Mouse (Mus musculus) thymus, postnatal 0 days (tissue): Measurements from ENCODE around the gene Dnajc17. TPM values are rescaled to one million over a fixed set of nuclear protein-coding genes. Genes with fewer than 3 reads are reported as not detected.

Experiments
- DNase-seq: peaks from one replicate; pipeline ENCODE4 v3.0.0-alpha.2; 2015; ENCODE audit warnings: low spot score
- polyA plus RNA-seq: library from polyadenylated mRNA; unstranded; fragments of >200 nt; fragmentation: Nextera tagmentation; extraction: Ambion mirVana; gene quantifications from 2 replicates; pipeline ENCODE4 v1.2.1, GENCODE M21; 2015

Gene Dnajc17
- 20.1 and 25.8 TPM in 2 replicates for polyA plus RNA-seq

DNA sequence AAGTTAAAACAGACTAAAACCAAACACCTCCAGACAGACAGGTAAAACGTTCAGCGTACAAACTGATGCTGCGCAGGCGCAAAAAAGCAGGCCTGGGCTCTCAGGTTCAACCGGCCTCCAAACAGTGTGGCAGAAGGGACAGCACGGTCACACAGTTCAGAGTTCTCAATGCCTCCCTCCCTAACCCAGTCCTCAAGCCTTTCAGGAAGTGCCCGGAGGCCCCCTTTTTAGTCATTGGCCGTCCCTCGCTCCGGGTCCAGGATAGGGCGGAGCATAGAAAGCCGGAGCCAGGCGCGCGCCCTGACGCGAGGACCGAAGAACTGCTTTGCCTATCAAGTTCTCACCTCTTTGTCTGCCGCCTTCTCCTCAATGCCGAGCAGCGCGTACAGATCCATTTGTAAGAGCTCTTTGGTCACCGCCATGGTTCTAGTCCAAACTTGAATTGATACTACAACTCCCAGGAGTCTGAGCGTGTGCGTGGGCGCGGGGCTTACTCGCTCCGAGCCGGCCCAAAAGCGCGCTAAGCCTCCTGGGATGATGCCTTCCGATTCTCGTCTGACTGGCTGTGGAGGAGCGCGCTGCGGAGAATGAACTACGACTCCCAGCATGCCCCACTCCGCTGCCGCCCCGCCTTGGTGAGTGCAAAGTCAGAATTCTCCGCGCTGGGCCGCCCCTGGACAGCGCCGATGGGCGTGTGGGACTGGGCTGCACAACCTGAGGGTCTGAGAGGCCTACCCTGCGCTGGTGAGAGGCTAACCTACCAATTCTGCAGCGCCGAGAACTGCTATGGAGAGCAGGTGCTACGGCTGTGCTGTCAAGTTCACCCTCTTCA is at the start of gene Dnajc17, which contains the start of gene Zfyve19:
Gene Dnajc17 (minus strand): TSS at position 452 of the 832 bp plus-strand sequence.
Gene Zfyve19 (plus strand): TSS at position 274 of the 832 bp plus-strand sequence.
- DNase-seq = peak; percentile 95

DNA sequence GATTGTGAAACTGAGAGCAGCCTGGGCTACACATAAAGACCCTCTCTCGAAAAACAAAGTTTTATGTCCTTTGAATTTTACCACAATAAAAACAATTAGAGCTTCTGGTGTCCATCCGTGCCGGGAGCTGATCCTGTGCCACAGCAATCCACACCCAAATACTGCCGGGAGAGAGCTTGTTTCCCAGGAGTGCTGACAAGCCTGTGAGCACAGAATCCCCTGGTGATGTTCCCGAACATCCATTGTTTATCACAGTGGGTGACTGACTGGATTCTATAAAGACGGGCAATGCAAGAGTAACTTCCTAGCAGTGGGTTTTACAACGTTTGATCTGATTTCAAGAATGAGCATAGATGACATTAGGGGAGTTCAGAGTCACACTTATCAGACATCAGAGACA is 46.4 kb upstream of the Dnajc17 start:
- no peak for DNase-seq

DNA sequence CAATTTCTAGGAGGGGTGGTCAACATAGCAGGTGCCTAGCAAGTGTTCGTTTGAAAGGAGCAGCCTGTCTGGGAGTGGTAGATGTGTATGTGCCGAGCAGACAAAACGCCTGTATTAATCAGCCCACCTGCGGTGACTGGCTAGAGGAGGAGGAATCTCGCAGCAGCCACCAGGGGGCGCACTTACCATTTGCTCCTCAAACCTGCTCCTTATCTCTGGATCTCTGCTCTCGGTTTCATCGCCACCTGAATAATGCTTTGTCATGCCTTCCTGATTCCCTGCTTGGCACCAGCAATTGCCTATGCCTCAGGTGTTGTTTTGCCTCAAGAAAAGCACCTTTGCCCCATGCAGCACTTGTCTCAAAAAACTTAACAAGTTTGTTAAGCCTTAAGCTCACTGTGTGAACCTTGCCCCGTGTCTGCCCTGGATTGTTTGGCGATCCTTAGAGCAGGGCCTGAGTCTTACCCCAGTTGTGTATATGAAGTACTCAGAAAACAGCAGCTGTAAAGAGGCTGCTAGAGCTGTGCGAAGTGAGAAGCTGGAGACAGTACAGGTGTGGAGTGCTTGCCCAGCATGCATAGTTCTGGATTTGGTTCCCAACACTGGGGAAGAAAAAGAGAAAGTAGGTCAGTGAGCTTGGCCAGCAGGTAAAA is 42.4 kb upstream of the Dnajc17 start:
- peak; percentile 89 for DNase-seq

DNA sequence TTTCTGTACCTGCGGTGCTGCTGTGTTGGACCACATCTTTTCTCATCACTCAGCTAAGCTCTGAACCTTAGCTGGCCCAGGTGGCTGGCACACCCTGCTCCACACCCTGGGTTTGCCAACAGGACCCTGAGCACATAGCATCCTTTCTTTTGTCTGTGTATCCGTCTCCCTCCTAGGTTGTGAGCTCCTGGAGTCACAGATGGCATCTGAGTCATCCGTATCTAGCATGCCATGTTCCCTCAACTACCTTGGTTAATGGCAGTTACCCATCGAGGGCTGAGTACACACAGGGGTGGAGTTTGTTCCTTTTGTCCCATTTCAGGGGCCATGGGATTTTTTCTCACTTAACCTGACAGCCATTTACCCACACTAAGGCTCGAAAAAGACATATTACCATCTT is 41.8 kb upstream of the Dnajc17 start:
- no peak for DNase-seq

DNA sequence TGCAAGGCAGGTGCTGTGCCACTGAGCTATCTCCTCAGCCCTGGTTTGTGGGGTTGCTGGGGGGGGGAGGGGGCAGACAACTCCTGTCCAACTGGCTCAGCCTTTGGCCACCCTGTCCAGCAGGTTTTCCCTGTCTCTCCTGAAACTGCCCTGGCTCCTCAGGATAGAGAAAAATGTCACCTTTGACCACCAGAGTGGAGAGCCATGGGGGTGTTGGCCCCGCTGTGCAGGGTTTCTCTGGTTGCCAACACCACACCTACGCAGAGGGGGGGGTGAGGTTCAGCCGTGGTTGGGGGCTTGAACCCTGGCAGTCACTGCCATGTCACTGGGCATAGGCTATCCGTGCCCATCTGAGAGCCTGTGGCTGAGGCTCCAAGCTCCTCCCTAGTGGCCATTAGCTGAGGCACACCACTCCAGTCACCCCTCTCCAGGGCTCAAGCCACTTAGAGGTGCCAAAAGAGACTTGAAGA is 41.0 kb upstream of the Dnajc17 start:
- no peak for DNase-seq

DNA sequence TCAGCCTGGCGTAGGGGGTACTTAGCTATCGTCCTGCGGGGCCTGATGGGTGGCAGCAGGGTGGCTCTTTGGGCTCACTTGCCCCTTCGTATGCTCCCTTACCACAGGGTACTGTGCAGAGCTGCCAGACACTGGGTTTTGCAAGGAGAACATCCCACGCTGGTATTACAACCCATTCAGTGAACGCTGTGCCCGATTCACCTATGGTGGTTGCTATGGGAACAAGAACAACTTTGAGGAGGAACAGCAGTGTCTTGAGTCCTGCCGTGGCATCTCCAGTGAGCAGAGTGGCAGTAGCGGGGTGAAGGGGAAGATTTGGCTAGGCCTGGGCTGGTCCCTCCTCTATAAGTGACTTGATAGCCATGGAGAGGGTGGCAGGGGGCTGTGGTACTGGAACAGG is 39.3 kb upstream of the Dnajc17 start:
- DNase-seq = no peak

DNA sequence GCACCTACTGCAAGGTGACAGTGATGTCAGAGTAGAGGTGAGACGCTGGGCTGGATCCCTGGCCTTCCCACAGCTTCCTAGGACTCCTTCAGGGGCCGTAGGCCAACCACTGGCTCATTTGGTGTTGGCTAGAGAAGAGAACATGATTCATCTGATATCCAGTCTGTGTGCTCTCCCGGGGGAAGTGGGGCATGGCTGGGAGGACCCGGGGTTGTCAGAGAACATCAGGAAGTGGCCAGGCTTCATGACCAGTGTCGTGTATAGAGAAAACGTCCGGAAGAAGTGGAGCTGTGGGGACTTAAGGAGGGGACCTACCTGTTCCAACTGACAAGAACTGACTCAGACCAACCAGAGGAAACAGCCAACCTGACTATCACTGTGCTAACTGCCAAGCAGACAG is 36.7 kb upstream of the Dnajc17 start:
- DNase-seq = no peak

DNA sequence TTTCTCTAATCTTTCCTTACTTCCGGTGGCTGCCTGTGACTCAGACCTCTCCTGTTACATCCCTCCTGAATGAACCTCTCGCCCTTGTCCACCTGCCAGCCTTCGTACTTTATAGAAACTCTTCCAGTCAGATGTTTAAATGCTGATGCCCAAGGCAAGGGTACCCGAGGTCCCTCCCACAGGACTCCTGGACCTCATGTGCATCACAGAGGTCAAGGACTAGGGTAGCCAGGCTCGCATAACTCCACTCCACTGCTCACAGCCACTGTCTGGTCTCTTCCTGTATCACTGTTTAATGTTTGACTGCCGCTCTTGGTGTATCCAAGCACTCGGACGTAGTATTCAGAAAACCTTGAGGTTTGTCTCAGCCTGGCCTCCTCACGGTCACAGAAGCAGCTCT is 34.0 kb upstream of the Dnajc17 start:
- no peak for DNase-seq

DNA sequence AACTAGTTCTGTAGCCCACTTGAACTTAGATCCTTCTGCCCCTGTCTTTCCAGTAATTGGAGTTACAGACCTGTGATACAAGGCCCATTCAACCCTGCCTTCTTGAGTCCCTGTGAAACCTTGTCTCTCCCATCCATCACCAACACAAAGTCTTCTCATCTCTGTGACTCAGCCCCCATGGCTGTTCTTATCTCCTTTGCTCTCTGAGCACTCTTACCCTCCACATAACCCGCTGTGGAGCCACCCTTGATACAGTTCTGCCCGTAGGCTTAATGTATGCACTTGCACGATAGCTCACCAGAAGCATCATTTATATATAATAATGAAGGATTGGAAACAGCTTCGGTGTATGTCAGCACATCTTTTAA is 32.2 kb upstream of the Dnajc17 start:
- DNase-seq = no peak

DNA sequence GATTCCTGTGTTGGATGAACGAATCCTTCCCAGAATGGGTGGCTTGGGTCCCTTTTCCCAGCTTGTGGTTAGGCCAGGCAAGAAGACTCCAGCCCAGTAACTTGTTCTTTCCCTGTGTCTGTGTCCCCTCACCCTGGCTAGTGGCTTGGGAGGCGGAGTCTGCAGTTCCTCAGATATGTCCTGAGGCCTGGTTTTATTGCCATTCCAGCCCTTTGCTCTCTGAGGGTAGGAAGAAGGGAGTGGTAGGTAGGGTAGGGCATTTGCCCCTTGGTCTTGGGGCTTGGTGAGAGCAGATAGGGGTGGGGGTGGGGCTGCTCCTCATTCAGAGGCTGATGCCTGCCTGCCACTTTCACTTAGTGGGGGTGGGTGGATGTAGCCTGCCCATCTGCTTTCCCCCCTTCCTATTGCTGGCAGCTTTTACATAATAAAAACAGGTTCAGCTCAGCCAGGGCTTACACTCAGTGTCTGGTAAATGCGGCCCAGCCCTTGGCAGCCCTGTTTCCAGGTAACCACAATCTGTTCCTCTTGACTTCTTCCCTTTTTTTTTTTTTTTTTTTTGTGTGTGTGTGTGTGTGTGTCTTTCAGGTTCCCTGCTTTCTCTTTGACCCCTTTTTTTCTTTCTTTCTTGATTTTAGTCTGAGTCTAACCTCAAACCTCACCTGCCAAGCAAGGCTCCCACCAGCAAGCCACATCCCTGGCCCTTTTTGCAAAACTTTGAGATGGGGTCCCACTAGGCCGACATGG is 31.7 kb upstream of the Dnajc17 start:
- DNase-seq = no peak

DNA sequence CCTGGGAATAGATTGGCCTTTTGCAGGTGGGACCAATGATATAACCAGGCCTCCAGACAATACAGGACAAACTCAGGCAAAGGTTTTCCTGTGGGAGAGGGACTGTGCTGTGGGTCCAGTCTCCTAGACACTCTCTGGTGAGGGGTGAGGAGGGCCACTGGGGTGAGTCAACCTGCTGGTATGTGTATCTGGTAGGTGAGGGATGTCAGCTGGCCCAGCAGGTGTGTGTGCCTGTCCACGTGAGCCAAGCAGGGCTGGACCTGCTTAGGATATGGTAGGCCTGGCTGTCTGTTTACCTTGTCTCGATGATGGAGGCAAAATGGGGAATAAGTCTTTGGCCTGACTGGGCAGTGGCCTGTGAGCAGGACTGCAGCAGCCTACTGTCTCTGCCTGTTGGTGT is 30.1 kb upstream of the Dnajc17 start:
- DNase-seq = no peak

DNA sequence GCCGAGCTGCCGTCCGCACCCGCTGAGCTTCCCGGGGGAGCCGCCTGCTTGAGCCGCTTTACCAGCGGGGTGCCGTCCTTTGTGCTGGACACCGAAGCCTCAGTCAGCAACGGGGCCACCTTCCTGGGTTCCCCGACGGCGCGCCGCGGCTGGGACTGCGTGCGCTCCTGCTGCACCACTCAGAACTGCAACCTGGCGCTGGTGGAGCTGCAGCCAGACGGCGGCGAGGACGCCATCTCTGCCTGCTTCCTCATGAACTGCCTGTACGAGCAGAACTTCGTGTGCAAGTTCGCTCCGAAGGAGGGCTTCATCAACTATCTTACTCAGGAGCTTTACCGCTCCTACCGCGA is 29.3 kb upstream of the Dnajc17 start:
- no peak for DNase-seq

DNA sequence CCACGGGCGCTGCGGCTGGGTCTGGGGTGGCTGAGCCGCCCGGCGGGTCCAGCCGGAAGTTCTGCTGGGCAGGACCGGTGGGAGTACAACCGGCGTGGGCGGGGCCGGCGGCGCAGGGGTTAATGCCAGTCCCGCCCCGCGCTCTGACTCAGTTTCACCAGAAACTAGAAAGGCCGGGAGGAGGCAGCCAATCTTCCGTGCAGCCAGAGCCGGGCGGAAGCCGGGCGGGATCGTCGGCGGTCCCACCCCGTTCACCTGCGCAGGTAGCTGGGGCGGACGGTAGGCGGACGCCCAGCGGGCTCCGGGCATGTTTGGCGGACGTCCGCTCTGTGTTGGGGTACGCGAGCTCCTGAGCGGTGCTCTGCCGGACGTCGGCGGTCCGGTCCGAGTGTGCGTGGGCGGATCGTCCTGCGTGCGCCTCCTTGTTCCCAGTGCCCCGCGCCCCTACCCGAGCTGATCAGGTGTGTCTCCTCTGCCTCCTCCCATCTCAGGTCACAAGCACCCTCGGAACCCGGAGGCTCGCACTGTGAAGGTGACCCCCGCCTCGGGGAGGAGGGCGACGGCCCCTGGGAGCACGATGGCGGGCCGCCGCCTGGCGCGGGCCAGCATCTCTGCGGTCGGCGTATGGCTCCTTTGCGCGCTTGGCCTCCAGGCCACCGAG is 28.7 kb upstream of the Dnajc17 start, which contains the start of gene Spint1:
Gene Spint1 (plus strand): TSS at position 153 of the 661 bp plus-strand sequence.
- no peak for DNase-seq

DNA sequence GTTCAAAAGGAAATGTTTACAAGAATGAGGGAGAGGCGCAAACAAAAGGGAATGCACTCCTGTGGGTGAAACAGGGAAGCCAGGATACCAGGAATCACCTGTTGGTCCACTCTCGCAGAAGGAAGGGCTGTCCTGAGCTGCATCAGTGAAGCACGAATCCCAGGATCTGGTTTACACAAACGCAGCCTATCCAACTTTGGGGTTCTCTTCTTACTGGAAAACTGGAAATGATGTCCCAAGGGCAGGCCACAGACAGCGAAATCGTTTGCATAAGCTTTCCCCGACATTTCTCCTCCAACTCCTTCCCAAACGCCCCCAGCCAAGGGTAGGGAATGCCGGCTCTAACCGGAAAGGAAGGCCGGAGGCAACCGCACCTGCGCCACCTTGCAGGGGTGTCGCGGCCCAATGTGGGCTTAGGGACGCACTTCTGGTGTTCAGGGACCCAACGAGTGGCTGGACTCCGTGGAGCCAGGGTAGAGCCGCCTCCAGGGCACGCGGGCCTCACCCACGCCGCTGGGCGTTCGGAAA is 28.2 kb upstream of the Dnajc17 start:
- no peak for DNase-seq

DNA sequence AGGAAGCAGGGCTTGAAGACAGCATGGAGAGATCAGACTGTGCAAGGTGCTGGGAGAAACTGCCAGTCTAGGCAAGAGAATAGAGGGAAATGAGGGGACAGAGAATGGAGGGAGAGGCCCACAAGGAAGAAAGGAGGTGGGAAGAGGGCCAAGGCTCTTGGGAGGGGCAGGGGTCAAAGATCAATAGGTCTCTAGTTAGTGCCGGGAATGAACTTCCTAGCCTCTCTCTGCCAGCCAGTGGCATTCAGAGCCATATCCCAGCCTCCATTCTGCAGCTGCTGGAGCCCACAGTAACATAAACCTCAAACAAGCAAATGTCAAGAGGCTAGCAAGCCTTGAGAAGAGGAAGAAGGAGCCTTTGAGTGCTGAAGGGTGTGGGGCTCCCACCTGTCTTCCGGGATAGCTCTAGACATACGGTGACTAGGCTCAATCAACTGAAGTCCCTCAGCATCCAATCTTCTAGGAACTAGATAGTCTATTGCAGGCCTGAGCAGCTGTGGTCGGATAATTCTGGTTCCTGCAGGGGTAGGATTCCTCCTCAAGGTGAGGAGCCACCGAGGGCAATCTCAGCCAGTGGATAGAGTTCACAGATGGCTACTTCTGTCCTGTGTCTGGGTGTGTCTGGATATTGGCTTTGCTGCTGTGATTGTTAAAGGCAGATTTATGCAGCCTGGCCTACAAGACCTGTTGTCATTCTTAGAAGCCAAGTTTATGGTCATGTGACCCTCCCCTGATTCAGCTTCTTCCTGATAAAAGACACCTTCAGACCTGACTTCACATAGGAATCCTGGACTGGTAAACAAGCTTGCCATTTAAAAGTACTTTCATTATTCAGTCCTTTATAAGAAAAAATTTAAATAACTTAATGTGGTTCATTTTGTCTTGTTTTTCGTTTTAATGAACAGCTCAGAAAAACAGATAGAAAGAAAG is 21.4 kb upstream of the Dnajc17 start, which contains the start of gene Ppp1r14d:
Gene Ppp1r14d (minus strand): TSS at position 132 of the 930 bp plus-strand sequence.
- no peak for DNase-seq

DNA sequence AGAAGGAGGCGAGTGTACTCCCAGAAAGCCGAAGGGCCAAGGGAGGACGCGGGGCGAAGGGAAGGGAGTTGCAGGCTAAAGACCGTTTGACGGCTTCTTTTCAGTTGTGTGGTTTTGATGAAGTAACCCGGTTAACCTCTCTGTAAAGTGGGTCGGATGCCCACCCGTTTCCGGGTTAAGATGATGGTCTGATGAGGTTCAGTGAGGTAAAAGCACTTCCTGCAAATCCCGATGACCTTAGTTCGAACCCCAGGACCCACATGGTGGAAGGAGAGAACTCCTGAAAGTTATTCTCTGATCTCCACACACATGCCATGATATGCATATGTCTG is 547 bp upstream of the Dnajc17 start:
- DNase-seq = peak; percentile 50

DNA sequence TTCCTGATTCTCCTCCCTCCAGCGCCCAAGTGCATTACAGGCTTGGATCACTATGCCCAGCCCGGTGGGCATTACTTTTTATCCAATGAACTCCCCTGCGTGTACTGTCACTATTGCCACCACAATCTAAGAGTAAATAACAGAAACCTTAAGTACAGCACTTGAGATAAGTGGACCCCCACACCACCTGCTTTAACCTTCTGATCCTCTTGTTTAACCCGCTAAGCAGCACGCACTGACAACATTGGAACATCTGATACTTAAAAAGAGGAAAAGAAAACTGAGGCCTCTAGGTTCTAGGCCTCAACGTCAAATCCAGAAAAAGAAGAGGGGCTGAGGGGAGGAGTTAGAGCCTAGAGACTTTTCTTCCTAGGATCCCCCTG is 643 bp downstream of the Dnajc17 start:
- DNase-seq = no peak

DNA sequence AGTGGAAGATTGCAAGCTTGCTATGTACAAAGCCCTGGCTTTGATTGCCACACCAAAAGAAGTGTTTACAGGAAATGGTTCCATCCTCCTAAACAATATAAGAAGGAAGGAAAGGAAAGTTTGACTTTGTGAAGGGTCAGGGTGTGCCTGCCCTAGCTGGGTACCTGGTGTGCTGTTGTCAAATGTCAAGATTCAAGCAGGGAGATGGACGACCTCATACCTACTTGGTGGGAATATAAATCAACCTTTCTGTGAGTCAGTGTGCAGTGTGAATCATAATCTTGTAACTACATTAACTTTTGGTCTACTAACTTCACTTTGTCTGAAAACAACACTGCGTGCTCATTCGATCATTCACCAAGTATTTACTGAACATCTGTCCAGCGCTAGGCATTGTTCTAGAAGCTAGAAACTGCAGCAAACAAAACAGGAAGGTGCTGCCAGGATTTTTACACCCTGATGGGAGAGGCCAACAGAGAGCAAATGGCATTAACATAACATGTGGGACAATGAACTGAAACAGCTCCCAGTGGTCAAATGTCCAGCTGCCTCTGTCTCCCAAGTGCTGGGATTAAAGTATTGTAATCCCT is 4.6 kb downstream of the Dnajc17 start:
- DNase-seq = no peak

DNA sequence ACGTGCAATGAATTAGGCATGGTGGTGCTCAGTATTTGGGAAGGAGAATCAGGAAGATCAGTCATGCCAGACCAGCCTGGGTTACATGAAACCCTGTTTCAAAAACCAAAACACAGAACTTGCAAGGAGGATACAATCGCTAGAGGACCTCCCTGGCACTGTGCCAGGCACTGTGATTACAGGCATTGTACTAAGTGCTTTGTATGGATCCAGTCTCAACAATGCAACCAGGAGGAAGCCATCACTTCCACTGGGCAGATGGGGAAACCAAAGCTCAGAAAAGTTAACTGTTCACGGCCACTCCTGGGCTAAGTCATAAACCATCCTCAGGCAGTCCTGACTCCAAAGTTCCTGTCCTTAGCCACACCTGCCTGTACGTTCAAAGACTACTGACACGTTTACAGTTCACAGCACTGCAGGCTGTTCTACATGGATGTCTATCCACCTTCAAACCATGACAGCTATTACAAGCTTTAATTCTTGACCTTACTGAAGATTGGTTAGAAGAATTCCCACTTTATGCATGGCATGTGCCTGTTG is 5.6 kb downstream of the Dnajc17 start:
- no peak for DNase-seq
